Mouse (Mus musculus) ES-E14 (cell line): ENCODE results near the gene Nek6. TPM values are rescaled to one million over a fixed set of nuclear protein-coding genes. Genes with fewer than 3 reads are reported as not detected.

Experiments used
- DNase-seq: peaks from one replicate; pipeline ENCODE4 v3.0.0-alpha.2; 2013; ENCODE audit warnings: low read depth, low spot score
- H3K27ac ChIP-seq: 2 replicates; pipeline ENCODE4 v1.5.1; 2012; ENCODE audit warnings: low read depth, mild to moderate bottlenecking, low read length, moderate library complexity, mixed read lengths; ENCODE audit not compliant: poor library complexity, insufficient read depth, severe bottlenecking
- H3K36me3 ChIP-seq: 2 replicates; pipeline ENCODE4 v1.6.1; 2012; ENCODE audit warnings: mild to moderate bottlenecking, low read length, moderate library complexity, mixed read lengths; ENCODE audit not compliant: control insufficient read depth, poor library complexity, insufficient read depth, severe bottlenecking
- H3K4me1 ChIP-seq, 2 experiments: fragments of 150-350 bp in 1 of 2; sonication (generic) in 1 of 2; 2 replicates each; pipeline ENCODE4 v1.6.1; 2012; ENCODE audit warnings: low read length in 2 of 2, mild to moderate bottlenecking in 1 of 2, mixed read lengths in 1 of 2; ENCODE audit not compliant: control insufficient read depth in 2 of 2, insufficient read depth in 2 of 2, poor library complexity in 1 of 2
- H3K4me3 ChIP-seq, 2 experiments: fragments of 150-350 bp in 1 of 2; sonication (generic) in 1 of 2; 2 replicates each; pipeline ENCODE4 v1.5.1; 2012; ENCODE audit warnings: low read length in 2 of 2, low read depth in 1 of 2, mild to moderate bottlenecking in 1 of 2, mixed read lengths in 1 of 2; ENCODE audit not compliant: insufficient read depth in 1 of 2, poor library complexity in 1 of 2, severe bottlenecking in 1 of 2
- H3K9ac ChIP-seq: 2 replicates; pipeline ENCODE4 v1.6.1; 2012; ENCODE audit warnings: low read depth, mild to moderate bottlenecking, low read length, mixed read lengths; ENCODE audit not compliant: poor library complexity, insufficient read depth, severe bottlenecking
- H3K9me3 ChIP-seq: fragments of 150-350 bp; sonication (generic); 2 replicates; pipeline ENCODE4 v1.6.1; 2012; ENCODE audit warnings: low read depth, mild to moderate bottlenecking, low read length; ENCODE audit not compliant: control insufficient read depth, insufficient read depth
- CHD2 ChIP-seq: IDR thresholded peaks from 2 replicates; pipeline ENCODE4 v1.6.1; 2014; ENCODE audit warnings: mild to moderate bottlenecking, low read depth, low read length, inconsistent platforms
- HCFC1 ChIP-seq: IDR thresholded peaks from 2 replicates; pipeline ENCODE4 v1.6.1; 2012; ENCODE audit warnings: low read length, inconsistent platforms, borderline replicate concordance; ENCODE audit not compliant: insufficient read depth
- MAFK ChIP-seq: IDR thresholded peaks from 2 replicates; pipeline ENCODE4 v1.6.1; 2014; ENCODE audit warnings: mild to moderate bottlenecking, low read depth, low read length, inconsistent platforms; ENCODE audit not compliant: insufficient read depth
- ZC3H11A ChIP-seq: IDR thresholded peaks from 2 replicates; pipeline ENCODE4 v1.6.1; 2012; ENCODE audit warnings: low read depth, mild to moderate bottlenecking, inconsistent platforms, low read length, borderline replicate concordance
- ZNF384 ChIP-seq: IDR thresholded peaks from 2 replicates; pipeline ENCODE4 v1.6.1; 2012; ENCODE audit warnings: low read depth, low read length, inconsistent platforms
- in situ Hi-C, 2 experiments: fragments of 600-800 bp; cut with MboI; formaldehyde crosslinking; loops; one replicate each; pipeline ENCODE4 v1.15.1; 2025; ENCODE audit warnings: low sequenced_read_pairs in 2 of 2, inconsistent platforms in 1 of 2; ENCODE audit not compliant: unreplicated experiment in 2 of 2
- total RNA-seq: library from RNA; depleted of rRNA; stranded (reverse); fragments of 300-350 nt; gene quantifications from 2 replicates; pipeline ENCODE4 v1.2.3, GENCODE M21; 2012; rRNA removed

The Nek6 gene
- 13.4 and 16.9 TPM in 2 replicates for total RNA-seq

- TF ChIP-seq CHD2 (no peak), ZNF384 (no peak), ZC3H11A (no peak), HCFC1 (no peak), MAFK (no peak)
- H3K9me3 ChIP-seq, result no peaks in the 10 kb centered on the region
- peak within 1 kb of the TSS; percentile 89 for H3K9ac ChIP-seq
- DNase-seq, result peak; percentile 35
- peak within 1 kb of the TSS; percentile 92 to 95 for H3K4me3 ChIP-seq
- in situ Hi-C loops, result no loop called here
- peaks cover 0 to 7% of the 10 kb centered on the region in 2 experiments; a peak in 2 of 4 replicates for H3K4me1 ChIP-seq
- H3K36me3 ChIP-seq, result no peaks in the 10 kb centered on the region
- H3K27ac ChIP-seq, result no peak within 1 kb of the TSS
Measured at GRCm38 (mm10) chr2:38511487-38512307, at the start of gene Nek6. Gene Nek6, plus strand, starts transcription at chr2:38511643.

GRCm38 (mm10) chr2:38462323-38462722 is 49.1 kb upstream of the Nek6 start:
- Histone ChIP-seq H3K4me3 (no peak overlapping the region), H3K27ac (no peak overlapping the region), H3K4me1 (no peaks in the 10 kb centered on the region), H3K9ac (no peak overlapping the region), H3K36me3 (no peaks in the 10 kb centered on the region), H3K9me3 (no peaks in the 10 kb centered on the region)
- TF ChIP-seq MAFK, result no peak
- no peak for TF ChIP-seq HCFC1
- TF ChIP-seq CHD2, result no peak
- no peak for TF ChIP-seq ZNF384
- no peak for TF ChIP-seq ZC3H11A
- in situ Hi-C loops, result no loop called here
- no peak for DNase-seq

GRCm38 (mm10) chr2:38468845-38469244 is 42.6 kb upstream of the Nek6 start:
- DNase-seq, result no peak
- no peaks in the 10 kb centered on the region for H3K4me1 ChIP-seq
- no peaks in the 10 kb centered on the region for H3K9me3 ChIP-seq
- H3K9ac ChIP-seq, result no peak overlapping the region
- no peak overlapping the region for H3K4me3 ChIP-seq
- in situ Hi-C loops, result no loop called here
- H3K36me3 ChIP-seq, result no peaks in the 10 kb centered on the region
- TF ChIP-seq HCFC1 (no peak), ZNF384 (no peak), MAFK (0 out of 2 replicates have a peak, but pooled peaks have one; percentile 43), ZC3H11A (no peak), CHD2 (no peak)
- H3K27ac ChIP-seq, result no peak overlapping the region

GRCm38 (mm10) chr2:38471745-38472144 is 39.7 kb upstream of the Nek6 start:
- DNase-seq, result no peak
- no peaks in the 10 kb centered on the region for H3K36me3 ChIP-seq
- no peak overlapping the region for H3K9ac ChIP-seq
- H3K27ac ChIP-seq, result no peak overlapping the region
- H3K9me3 ChIP-seq, result no peaks in the 10 kb centered on the region
- TF ChIP-seq ZNF384 (no peak), CHD2 (no peak), HCFC1 (no peak), MAFK (no peak), ZC3H11A (no peak)
- no peak overlapping the region for H3K4me3 ChIP-seq
- no peaks in the 10 kb centered on the region for H3K4me1 ChIP-seq
- in situ Hi-C loops, result no loop called here
